Mouse (Mus musculus): Measurements from ENCODE around the gene Capn15.

DNA sequence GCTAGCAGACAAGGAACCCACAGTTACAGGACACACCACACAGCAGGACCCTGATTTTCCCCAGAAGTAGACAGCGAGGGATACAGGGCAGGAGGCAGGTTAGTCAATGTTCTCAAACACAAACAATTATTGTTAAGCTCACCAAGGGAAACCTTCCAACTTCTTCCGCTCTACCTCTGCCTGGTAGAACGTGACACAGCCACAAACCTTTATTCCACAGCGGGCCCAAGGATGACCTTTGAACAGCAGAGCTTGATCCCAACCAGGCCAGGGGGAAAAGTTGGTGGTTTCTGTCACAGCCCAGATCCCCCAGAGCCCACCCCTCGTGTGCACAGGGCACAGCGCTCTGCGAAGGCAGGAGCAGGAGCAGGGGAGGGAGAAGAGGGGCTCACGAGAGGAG lies 38.4 kb upstream of the Capn15 start:
- TF ChIP-seq POLR2A (IDR thresholded peaks at IDR 0.05; ENCODE audit: borderline replicate concordance, low read depth, low read length), result no peak
- no peak for TF ChIP-seq CTCF (IDR thresholded peaks at IDR 0.05; ENCODE audit: low read depth, low read length)
